ENCODE assay signal across 8 mouse cellular contexts in genomic region chr4:139967922-139968321, GRCm38 (mm10). TPM values are rescaled to one million over a fixed set of nuclear protein-coding genes. Genes with fewer than 3 reads are reported as not detected.
DNase-seq lines count a peak whose midpoint lies in the region; ATAC-seq and TF ChIP-seq lines count a peak whose summit lies in the region.

TSS of gene Klhdc7a (minus strand) at chr4:139968026.

- no peak for TF ChIP-seq EP300 in lung, postnatal 0 days (IDR thresholded peaks at IDR 0.05)

- peak; percentile 90 to 94 for DNase-seq in adrenal gland, postnatal 36 days
- peak; percentile 32 to 64 for DNase-seq in frontal cortex, postnatal 14 days (ENCODE audit: low spot score in 2 of 2)
- DNase-seq in left cerebral cortex, adult 11 months (ENCODE audit: low spot score) = peak; percentile 33
- DNase-seq in lung, postnatal 0 days (ENCODE audit: low spot score) = peak; percentile 81
- DNase-seq in urinary bladder, postnatal 14 days (ENCODE audit: low spot score) = peak; percentile 81

- H3K4me1 ChIP-seq in E14TG2a.4 (replicated peaks; ENCODE audit: low read depth, low read length) = peaks cover 69% of the 10 kb centered on the region
- peaks cover 7% of the 10 kb centered on the region for H3K4me1 ChIP-seq in hindbrain, embryonic 16.5 days (ENCODE audit: control insufficient read depth, insufficient read depth, low read depth, low read length)
- H3K4me1 ChIP-seq in lung, postnatal 0 days (ENCODE audit: insufficient read depth, low read depth, low read length) = peaks cover 9% of the 10 kb centered on the region
- 0 out of 2 replicates have a peak, but pooled peaks cover 4% of the 10 kb centered on the region for H3K4me1 ChIP-seq in midbrain, embryonic 15.5 days

- H3K4me2 ChIP-seq in hindbrain, embryonic 16.5 days (ENCODE audit: low read length) = no peak within 1 kb of the TSS
- H3K4me2 ChIP-seq in lung, postnatal 0 days (replicated peaks; ENCODE audit: low read depth, low read length) = peak within 1 kb of the TSS; percentile 27
- no peak within 1 kb of the TSS for H3K4me2 ChIP-seq in midbrain, embryonic 15.5 days

- no peaks in the 10 kb centered on the region for H3K9me3 ChIP-seq in E14TG2a.4 (ENCODE audit: low read length)
- no peaks in the 10 kb centered on the region for H3K9me3 ChIP-seq in hindbrain, embryonic 16.5 days (ENCODE audit: control insufficient read depth, low read length)
- H3K9me3 ChIP-seq in lung, postnatal 0 days (ENCODE audit: low read length) = no peaks in the 10 kb centered on the region
- no peaks in the 10 kb centered on the region for H3K9me3 ChIP-seq in midbrain, embryonic 15.5 days

- peak within 1 kb of the TSS; percentile 75 for H3K4me3 ChIP-seq in E14TG2a.4 (replicated peaks; ENCODE audit: low read length)
- H3K4me3 ChIP-seq in hindbrain, embryonic 16.5 days (ENCODE audit: low read length) = no peak within 1 kb of the TSS
- no peak within 1 kb of the TSS for H3K4me3 ChIP-seq in lung, postnatal 0 days (ENCODE audit: low read depth, low read length)
- H3K4me3 ChIP-seq in midbrain, embryonic 15.5 days = no peak within 1 kb of the TSS

- no peak within 1 kb of the TSS for H3K9ac ChIP-seq in hindbrain, embryonic 16.5 days (ENCODE audit: low read depth, low read length)
- no peak within 1 kb of the TSS for H3K9ac ChIP-seq in lung, postnatal 0 days (replicated peaks; ENCODE audit: low read depth)
- H3K9ac ChIP-seq in midbrain, embryonic 15.5 days = no peak within 1 kb of the TSS; the same call in 1 of the 2 replicates

- WGBS in hindbrain, embryonic 16.5 days = 28% methylated on average over 4 of the region's 4 CpGs
- WGBS in lung, postnatal 0 days = 9% methylated on average over 4 of the region's 4 CpGs
- WGBS in midbrain, embryonic 15.5 days = 38% methylated on average over 4 of the region's 4 CpGs

- H3K36me3 ChIP-seq in E14TG2a.4 (ENCODE audit: insufficient read depth, low read length) = 0 out of 2 replicates have a peak, but pooled peaks cover 4% of the 10 kb centered on the region
- no peaks in the 10 kb centered on the region for H3K36me3 ChIP-seq in hindbrain, embryonic 16.5 days (ENCODE audit: control insufficient read depth, insufficient read depth, low read length)
- no peaks in the 10 kb centered on the region for H3K36me3 ChIP-seq in lung, postnatal 0 days (ENCODE audit: insufficient read depth, low read length)
- H3K36me3 ChIP-seq in midbrain, embryonic 15.5 days (replicated peaks) = no peaks in the 10 kb centered on the region

- peaks cover 21% of the 10 kb centered on the region for H3K27me3 ChIP-seq in E14TG2a.4 (ENCODE audit: insufficient read depth, low read length)
- no peaks in the 10 kb centered on the region for H3K27me3 ChIP-seq in hindbrain, embryonic 16.5 days (replicated peaks; ENCODE audit: control insufficient read depth, insufficient read depth, low read length)
- no peaks in the 10 kb centered on the region for H3K27me3 ChIP-seq in lung, postnatal 0 days (replicated peaks; ENCODE audit: insufficient read depth, low read length)
- 0 out of 2 replicates have a peak, but pooled peaks cover 4% of the 10 kb centered on the region for H3K27me3 ChIP-seq in midbrain, embryonic 15.5 days (replicated peaks)

- ATAC-seq in hindbrain, embryonic 16.5 days = peak; percentile 70; the same call in 1 of the 2 replicates
- peak; percentile 86 for ATAC-seq in lung, postnatal 0 days
- ATAC-seq in midbrain, embryonic 15.5 days (replicated peaks) = no peak

- peak within 1 kb of the TSS; percentile 16; the same call in 1 of the 2 replicates for H3K27ac ChIP-seq in hindbrain, embryonic 16.5 days (ENCODE audit: low read depth, low read length)
- H3K27ac ChIP-seq in lung, postnatal 0 days (ENCODE audit: low read length) = peak within 1 kb of the TSS; percentile 63
- H3K27ac ChIP-seq in midbrain, embryonic 15.5 days = no peak within 1 kb of the TSS

- no peak for TF ChIP-seq CTCF in E14TG2a.4 (conservative IDR thresholded peaks at IDR 0.05; ENCODE audit: low read length)
- TF ChIP-seq CTCF in lung, postnatal 0 days (IDR thresholded peaks at IDR 0.05) = no peak

RNA-seq across cellular contexts. Expression of gene Klhdc7a, which starts in this region (rescaled TPM):
- total RNA-seq in adrenal gland, postnatal 36 days (2021) = 10 to 100 TPM; 12.5 to 16.8 TPM
- 0.68 and 0.76 TPM in 2 replicates for polyA plus RNA-seq in hindbrain, embryonic 16.5 days (2015; fragmentation: Nextera tagmentation; extraction: Ambion mirVana)
- 1.2 and 1.3 TPM in 2 replicates for polyA plus RNA-seq in lung, postnatal 0 days (2015; fragmentation: Nextera tagmentation; extraction: Ambion mirVana)
- polyA plus RNA-seq in midbrain, embryonic 15.5 days (2015; fragmentation: Nextera tagmentation; extraction: Ambion mirVana) = 0.74 and 0.78 TPM in 2 replicates

Comparison
In these comparisons a context has a peak if more than half of its experiments do, and no peak if none do; other contexts are left out.
1. Peak in ATAC-seq and H3K27ac ChIP-seq in hindbrain, embryonic 16.5 days; RNA of the gene not detected or under 1 TPM.
2. DNase-seq: peak in every context shown above with its lines; median percentile 92 in adrenal gland, postnatal 36 days; 81 in lung, postnatal 0 days; 81 in urinary bladder, postnatal 14 days; 48 in frontal cortex, postnatal 14 days; 33 in left cerebral cortex, adult 11 months.